Mouse (Mus musculus): ENCODE data around the gene Slc46a1. TPM values are rescaled to one million over a fixed set of nuclear protein-coding genes. Genes with fewer than 3 reads are reported as not detected.

Gene Slc46a1
- polyA plus RNA-seq, 1 experiment, result 93.2 TPM

GRCm38 (mm10) chr11:78495904-78496303, 30.4 kb downstream of the Slc46a1 start:
- DNase-seq, result peak; percentile 15
- Histone ChIP-seq H3K36me3 (ENCODE audit: control insufficient read depth, insufficient read depth, low read length) (no peaks in the 10 kb centered on the region), H3K27ac (ENCODE audit: insufficient read depth, low read depth, low read length) (no peak overlapping the region), H3K4me1 (ENCODE audit: control insufficient read depth, insufficient read depth, low read length) (no peaks in the 10 kb centered on the region), H3K4me3 (ENCODE audit: insufficient read depth, low read depth, low read length) (no peak overlapping the region), H3K27me3 (replicated peaks; ENCODE audit: control insufficient read depth, insufficient read depth, low read length) (no peaks in the 10 kb centered on the region; the same call in 1 of the 2 replicates)
- no peak for TF ChIP-seq CTCF (conservative IDR thresholded peaks at IDR 0.05; ENCODE audit: insufficient read depth, insufficient read length, low read depth, low read length)
- 4% methylated on average over 6 of the region's 6 CpGs for WGBS

- DNase-seq, result peak; percentile 4
- Histone ChIP-seq H3K4me1 (ENCODE audit: control insufficient read depth, insufficient read depth, low read length) (no peaks in the 10 kb centered on the region), H3K36me3 (ENCODE audit: control insufficient read depth, insufficient read depth, low read length) (no peaks in the 10 kb centered on the region), H3K27me3 (replicated peaks; ENCODE audit: control insufficient read depth, insufficient read depth, low read length) (no peaks in the 10 kb centered on the region; the same call in 1 of the 2 replicates), H3K4me3 (ENCODE audit: insufficient read depth, low read depth, low read length) (peak overlapping the region; percentile 48), H3K27ac (ENCODE audit: insufficient read depth, low read depth, low read length) (no peak overlapping the region)
- TF ChIP-seq CTCF (conservative IDR thresholded peaks at IDR 0.05; ENCODE audit: insufficient read depth, insufficient read length, low read depth, low read length) (no peak), POLR2A (IDR thresholded peaks at IDR 0.05; ENCODE audit: low read depth, low read length) (no peak)
- 1% methylated on average over 44 of the region's 44 CpGs for WGBS
Observed at GRCm38 (mm10) chr11:78497071-78497541, 31.6 kb downstream of the Slc46a1 start.

GRCm38 (mm10) chr11:78497544-78498522, 32.3 kb downstream of the Slc46a1 start, which contains the start of gene Sarm1:
Gene Sarm1 (minus strand): TSS chr11:78497754.
- Histone ChIP-seq H3K4me1 (ENCODE audit: control insufficient read depth, insufficient read depth, low read length) (no peaks in the 10 kb centered on the region), H3K27me3 (replicated peaks; ENCODE audit: control insufficient read depth, insufficient read depth, low read length) (no peaks in the 10 kb centered on the region; the same call in 1 of the 2 replicates), H3K36me3 (ENCODE audit: control insufficient read depth, insufficient read depth, low read length) (no peaks in the 10 kb centered on the region), H3K4me3 (ENCODE audit: insufficient read depth, low read depth, low read length) (peak within 1 kb of the TSS; percentile 48), H3K27ac (ENCODE audit: insufficient read depth, low read depth, low read length) (no peak within 1 kb of the TSS)
- TF ChIP-seq CTCF (conservative IDR thresholded peaks at IDR 0.05; ENCODE audit: insufficient read depth, insufficient read length, low read depth, low read length), result no peak
- WGBS, result 4% methylated on average over 36 of the region's 36 CpGs
- peak; percentile 94 for DNase-seq

- 58% methylated on average over 7 of the region's 7 CpGs for WGBS
- Histone ChIP-seq H3K27ac (ENCODE audit: insufficient read depth, low read depth, low read length) (no peak within 1 kb of the TSS), H3K27me3 (replicated peaks; ENCODE audit: control insufficient read depth, insufficient read depth, low read length) (no peaks in the 10 kb centered on the region; the same call in 1 of the 2 replicates), H3K4me3 (ENCODE audit: insufficient read depth, low read depth, low read length) (peak within 1 kb of the TSS; percentile 24; the same call in 1 of the 2 replicates), H3K36me3 (ENCODE audit: control insufficient read depth, insufficient read depth, low read length) (no peaks in the 10 kb centered on the region), H3K4me1 (ENCODE audit: control insufficient read depth, insufficient read depth, low read length) (no peaks in the 10 kb centered on the region)
- TF ChIP-seq CTCF (conservative IDR thresholded peaks at IDR 0.05; ENCODE audit: insufficient read depth, insufficient read length, low read depth, low read length), result no peak
- TF ChIP-seq POLR2A (IDR thresholded peaks at IDR 0.05; ENCODE audit: low read depth, low read length), result no peak
- DNase-seq, result no peak
Observed at GRCm38 (mm10) chr11:78499004-78499403, 33.5 kb downstream of the Slc46a1 start, which contains the start of gene Vtn. Gene Vtn (plus strand): TSS chr11:78499091.

- WGBS, result 39% methylated on average over 16 of the region's 16 CpGs
- no peaks in the 10 kb centered on the region; the same call in 1 of the 2 replicates for H3K27me3 ChIP-seq (replicated peaks; ENCODE audit: control insufficient read depth, insufficient read depth, low read length)
- no peak for DNase-seq
- H3K36me3 ChIP-seq (ENCODE audit: control insufficient read depth, insufficient read depth, low read length), result no peaks in the 10 kb centered on the region
- no peaks in the 10 kb centered on the region for H3K4me1 ChIP-seq (ENCODE audit: control insufficient read depth, insufficient read depth, low read length)
- TF ChIP-seq CTCF (conservative IDR thresholded peaks at IDR 0.05; ENCODE audit: insufficient read depth, insufficient read length, low read depth, low read length) (no peak), POLR2A (IDR thresholded peaks at IDR 0.05; ENCODE audit: low read depth, low read length) (no peak)
- H3K4me3 ChIP-seq (ENCODE audit: insufficient read depth, low read depth, low read length), result no peak overlapping the region
- no peak overlapping the region for H3K27ac ChIP-seq (ENCODE audit: insufficient read depth, low read depth, low read length)
Observed at GRCm38 (mm10) chr11:78499543-78499942, 34.0 kb downstream of the Slc46a1 start.

- TF ChIP-seq POLR2A (IDR thresholded peaks at IDR 0.05; ENCODE audit: low read depth, low read length) (no peak), CTCF (conservative IDR thresholded peaks at IDR 0.05; ENCODE audit: insufficient read depth, insufficient read length, low read depth, low read length) (no peak)
- WGBS, result 81% methylated on average over 9 of the region's 9 CpGs
- Histone ChIP-seq H3K4me3 (ENCODE audit: insufficient read depth, low read depth, low read length) (no peak overlapping the region), H3K4me1 (ENCODE audit: control insufficient read depth, insufficient read depth, low read length) (no peaks in the 10 kb centered on the region), H3K36me3 (ENCODE audit: control insufficient read depth, insufficient read depth, low read length) (no peaks in the 10 kb centered on the region), H3K27ac (ENCODE audit: insufficient read depth, low read depth, low read length) (no peak overlapping the region), H3K27me3 (replicated peaks; ENCODE audit: control insufficient read depth, insufficient read depth, low read length) (no peaks in the 10 kb centered on the region)
- no peak for DNase-seq
Observed at GRCm38 (mm10) chr11:78500623-78501202, 35.2 kb downstream of the Slc46a1 start.

GRCm38 (mm10) chr11:78501529-78501928, 36.0 kb downstream of the Slc46a1 start:
- Histone ChIP-seq H3K27me3 (replicated peaks; ENCODE audit: control insufficient read depth, insufficient read depth, low read length) (no peaks in the 10 kb centered on the region), H3K4me1 (ENCODE audit: control insufficient read depth, insufficient read depth, low read length) (no peaks in the 10 kb centered on the region), H3K4me3 (ENCODE audit: insufficient read depth, low read depth, low read length) (no peak overlapping the region), H3K36me3 (ENCODE audit: control insufficient read depth, insufficient read depth, low read length) (no peaks in the 10 kb centered on the region), H3K27ac (ENCODE audit: insufficient read depth, low read depth, low read length) (no peak overlapping the region)
- no peak for TF ChIP-seq POLR2A (IDR thresholded peaks at IDR 0.05; ENCODE audit: low read depth, low read length)
- 72% methylated on average over 20 of the region's 20 CpGs for WGBS
- no peak for DNase-seq

Data from kidney, adult 2 months (tissue).